Comparison of ENCODE assay signal across 11 mouse cellular contexts in the genomic region with DNA sequence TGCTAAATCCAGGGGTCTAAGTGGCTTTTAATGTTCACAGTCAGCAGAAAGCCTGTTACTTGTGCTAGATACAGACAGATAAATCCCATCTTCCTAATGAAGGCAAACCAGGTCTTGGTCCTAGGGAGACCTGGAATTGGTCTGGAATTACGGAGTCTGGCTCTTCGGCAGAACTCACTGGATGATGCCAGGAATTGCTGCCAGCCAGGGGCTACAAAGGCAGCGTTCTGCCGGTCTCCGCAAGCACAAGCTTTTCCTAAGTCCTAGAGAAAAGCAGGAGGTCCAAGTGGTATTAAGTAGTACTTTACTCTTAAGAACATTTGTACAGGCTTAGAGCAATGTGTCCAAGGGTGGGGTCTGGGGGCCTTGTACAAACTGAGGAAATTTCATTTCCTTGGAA. TPM values are rescaled to one million over a fixed set of nuclear protein-coding genes. Genes with fewer than 3 reads are reported as not detected.
A peak's percentile ranks its signal among the peaks of the same experiment; 100 is the strongest.
DNase-seq lines count a peak whose midpoint lies in the region; ATAC-seq lines count a peak whose summit lies in the region.
"Had no signal": no experiment of that assay in that cellular context is flagged by ENCODE, and none has a peak within 500 bp of the region (broad histone marks: within the 10 kb centered on the region; RNA-seq: fewer than 3 reads in every experiment).

No protein-coding gene starts in this region.

- no peak overlapping the region for H3K4me2 ChIP-seq in hindbrain, embryonic 11.5 days (replicated peaks; ENCODE audit: low read depth, low read length)
- H3K4me2 ChIP-seq in embryonic facial prominence, embryonic 11.5 days (ENCODE audit: low read depth, low read length), result no peak overlapping the region
- peak overlapping the region; percentile 6; the same call in 1 of the 2 replicates for H3K4me2 ChIP-seq in forebrain, embryonic 12.5 days
- H3K4me2 ChIP-seq in midbrain, embryonic 12.5 days (replicated peaks), result no peak overlapping the region
- H3K4me2 ChIP-seq: kidney, embryonic 15.5 days had no signal

- 91% methylated on average over 5 of the region's 5 CpGs for WGBS in hindbrain, embryonic 10.5 days
- WGBS in hindbrain, embryonic 11.5 days, result 91% methylated on average over 5 of the region's 5 CpGs
- WGBS in embryonic facial prominence, embryonic 11.5 days, result 76% methylated on average over 5 of the region's 5 CpGs
- 42% methylated on average over 5 of the region's 5 CpGs for WGBS in forebrain, embryonic 12.5 days
- WGBS in midbrain, embryonic 12.5 days, result 66% methylated on average over 5 of the region's 5 CpGs

- H3K4me3 ChIP-seq in hindbrain, embryonic 10.5 days, result no peak overlapping the region
- H3K4me3 ChIP-seq in hindbrain, embryonic 11.5 days (ENCODE audit: low read depth, low read length), result no peak overlapping the region
- H3K4me3 ChIP-seq in embryonic facial prominence, embryonic 11.5 days (ENCODE audit: low read depth, low read length), result no peak overlapping the region
- no peak overlapping the region for H3K4me3 ChIP-seq in forebrain, embryonic 12.5 days (replicated peaks)
- H3K4me3 ChIP-seq in midbrain, embryonic 12.5 days, result no peak overlapping the region
- H3K4me3 ChIP-seq: heart, embryonic 10.5 days; kidney, embryonic 15.5 days had no signal

- H3K36me3 ChIP-seq in hindbrain, embryonic 10.5 days, result peaks cover 8% of the 10 kb centered on the region; the same call in 1 of the 2 replicates
- H3K36me3 ChIP-seq in hindbrain, embryonic 11.5 days (ENCODE audit: control insufficient read depth, insufficient read depth, low read length), result no peaks in the 10 kb centered on the region
- H3K36me3 ChIP-seq in embryonic facial prominence, embryonic 11.5 days (replicated peaks; ENCODE audit: control insufficient read depth, insufficient read depth, low read depth, low read length), result no peaks in the 10 kb centered on the region
- no peaks in the 10 kb centered on the region for H3K36me3 ChIP-seq in forebrain, embryonic 12.5 days (replicated peaks)
- no peaks in the 10 kb centered on the region for H3K36me3 ChIP-seq in midbrain, embryonic 12.5 days
- H3K36me3 ChIP-seq: heart, embryonic 10.5 days; kidney, embryonic 15.5 days had no signal

- H3K27me3 ChIP-seq in hindbrain, embryonic 10.5 days (ENCODE audit: insufficient read depth, poor library complexity, severe bottlenecking), result no peaks in the 10 kb centered on the region
- no peaks in the 10 kb centered on the region for H3K27me3 ChIP-seq in hindbrain, embryonic 11.5 days (ENCODE audit: control insufficient read depth, insufficient read depth, low read length)
- no peaks in the 10 kb centered on the region for H3K27me3 ChIP-seq in embryonic facial prominence, embryonic 11.5 days (ENCODE audit: control insufficient read depth, insufficient read depth, low read length)
- no peaks in the 10 kb centered on the region for H3K27me3 ChIP-seq in forebrain, embryonic 12.5 days
- no peaks in the 10 kb centered on the region for H3K27me3 ChIP-seq in midbrain, embryonic 12.5 days
- H3K27me3 ChIP-seq: kidney, embryonic 15.5 days had no signal

- peak overlapping the region; percentile 36 for H3K27ac ChIP-seq in hindbrain, embryonic 10.5 days
- no peak overlapping the region for H3K27ac ChIP-seq in hindbrain, embryonic 11.5 days (ENCODE audit: low read depth, low read length)
- H3K27ac ChIP-seq in embryonic facial prominence, embryonic 11.5 days (replicated peaks; ENCODE audit: low read depth, low read length), result 0 out of 2 replicates have a peak overlapping the region, but pooled peaks have one; percentile 8
- peak overlapping the region; percentile 94 for H3K27ac ChIP-seq in forebrain, embryonic 12.5 days
- H3K27ac ChIP-seq in midbrain, embryonic 12.5 days (replicated peaks), result peak overlapping the region; percentile 68
- H3K27ac ChIP-seq: kidney, embryonic 15.5 days had no signal

- H3K9me3 ChIP-seq in hindbrain, embryonic 10.5 days, result 0 out of 2 replicates have a peak, but pooled peaks cover 2% of the 10 kb centered on the region
- no peaks in the 10 kb centered on the region for H3K9me3 ChIP-seq in hindbrain, embryonic 11.5 days (ENCODE audit: control insufficient read depth, low read length)
- H3K9me3 ChIP-seq in embryonic facial prominence, embryonic 11.5 days (replicated peaks; ENCODE audit: control insufficient read depth, low read length), result no peaks in the 10 kb centered on the region
- H3K9me3 ChIP-seq in forebrain, embryonic 12.5 days, result 0 out of 2 replicates have a peak, but pooled peaks cover 2% of the 10 kb centered on the region
- no peaks in the 10 kb centered on the region for H3K9me3 ChIP-seq in midbrain, embryonic 12.5 days
- H3K9me3 ChIP-seq: heart, embryonic 10.5 days; kidney, embryonic 15.5 days had no signal

- peaks cover 76% of the 10 kb centered on the region for H3K4me1 ChIP-seq in hindbrain, embryonic 10.5 days (replicated peaks)
- H3K4me1 ChIP-seq in hindbrain, embryonic 11.5 days (replicated peaks; ENCODE audit: control insufficient read depth, insufficient read depth, low read length), result peaks cover 6% of the 10 kb centered on the region
- peaks cover 5% of the 10 kb centered on the region for H3K4me1 ChIP-seq in embryonic facial prominence, embryonic 11.5 days (ENCODE audit: control insufficient read depth, insufficient read depth, low read length)
- H3K4me1 ChIP-seq in forebrain, embryonic 12.5 days, result peaks cover 69% of the 10 kb centered on the region
- H3K4me1 ChIP-seq in midbrain, embryonic 12.5 days, result peaks cover 56% of the 10 kb centered on the region

- DNase-seq in hindbrain, embryonic 10.5 days (ENCODE audit: low spot score), result no peak
- no peak for DNase-seq in hindbrain, embryonic 11.5 days (ENCODE audit: low spot score)
- DNase-seq in embryonic facial prominence, embryonic 11.5 days (ENCODE audit: low spot score), result no peak
- DNase-seq in embryo, embryonic 11 days, result no peak
- DNase-seq in layer of hippocampus, postnatal 25 days (ENCODE audit: extremely low spot score in 1 of 2, low spot score in 1 of 2), result no peak
- DNase-seq: lung, postnatal 36 days had no signal

- H3K9ac ChIP-seq in hindbrain, embryonic 11.5 days (ENCODE audit: low read depth, low read length), result no peak overlapping the region
- no peak overlapping the region for H3K9ac ChIP-seq in embryonic facial prominence, embryonic 11.5 days (replicated peaks; ENCODE audit: low read length)
- peak overlapping the region; percentile 36; the same call in 1 of the 2 replicates for H3K9ac ChIP-seq in forebrain, embryonic 12.5 days
- no peak overlapping the region for H3K9ac ChIP-seq in midbrain, embryonic 12.5 days (replicated peaks)
- H3K9ac ChIP-seq: kidney, embryonic 15.5 days had no signal

- ATAC-seq in hindbrain, embryonic 11.5 days (ENCODE audit: low FRiP score), result no peak
- no peak for ATAC-seq in embryonic facial prominence, embryonic 11.5 days (replicated peaks; ENCODE audit: insufficient number of reproducible peaks, low FRiP score, low TSS enrichment, low read depth)
- ATAC-seq in forebrain, embryonic 12.5 days (ENCODE audit: low FRiP score), result no peak
- no peak for ATAC-seq in midbrain, embryonic 12.5 days (ENCODE audit: low FRiP score, low read depth)
- ATAC-seq: activated CD4-positive, CD25-positive, alpha-beta regulatory T cell, adult 4 months had no signal

RNA-seq across cellular contexts. Expression of gene Nxn, which starts 14.6 kb away (rescaled TPM):
- 45.3 and 46.6 TPM in 2 replicates for polyA plus RNA-seq in hindbrain, embryonic 10.5 days (2016; fragmentation: Nextera tagmentation; extraction: Ambion mirVana)
- polyA plus RNA-seq in hindbrain, embryonic 11.5 days (2014; fragmentation: Nextera tagmentation; extraction: Ambion mirVana), result 40.0 and 45.2 TPM in 2 replicates
- polyA plus RNA-seq in embryonic facial prominence, embryonic 11.5 days (2014; fragmentation: Nextera tagmentation; extraction: Ambion mirVana), result 40.0 and 41.8 TPM in 2 replicates
- polyA plus RNA-seq in forebrain, embryonic 12.5 days (2016; fragmentation: Nextera tagmentation; extraction: Ambion mirVana), result 48.4 and 58.6 TPM in 2 replicates
- polyA plus RNA-seq in midbrain, embryonic 12.5 days (2016; fragmentation: Nextera tagmentation; extraction: Ambion mirVana), result 56.9 and 69.4 TPM in 2 replicates
- 10 to 100 TPM in 1 of 2 experiments, 1 to 10 TPM in 1; 8.9 to 12.4 TPM for total RNA-seq in layer of hippocampus, postnatal 25 days (2021)

RNA-seq across cellular contexts. Expression of gene Timm22, which starts 22.4 kb away (rescaled TPM):
- polyA plus RNA-seq in hindbrain, embryonic 10.5 days (2016; fragmentation: Nextera tagmentation; extraction: Ambion mirVana), result 123 and 148 TPM in 2 replicates
- polyA plus RNA-seq in hindbrain, embryonic 11.5 days (2014; fragmentation: Nextera tagmentation; extraction: Ambion mirVana), result 113 and 116 TPM in 2 replicates
- polyA plus RNA-seq in embryonic facial prominence, embryonic 11.5 days (2014; fragmentation: Nextera tagmentation; extraction: Ambion mirVana), result 138 TPM in 2 replicates
- 103 and 109 TPM in 2 replicates for polyA plus RNA-seq in forebrain, embryonic 12.5 days (2016; fragmentation: Nextera tagmentation; extraction: Ambion mirVana)
- 98.8 and 113 TPM in 2 replicates for polyA plus RNA-seq in midbrain, embryonic 12.5 days (2016; fragmentation: Nextera tagmentation; extraction: Ambion mirVana)
- total RNA-seq in layer of hippocampus, postnatal 25 days (2021), result 10 to 100 TPM; 25.9 to 39.4 TPM
